Mouse (Mus musculus): ENCODE results near the gene Coa5. TPM values are rescaled to one million over a fixed set of nuclear protein-coding genes. Genes with fewer than 3 reads are reported as not detected.

The Coa5 gene
- total and polyA plus RNA-seq, 3 experiments: 31.4 to 34.5 TPM; not detected in 1

DNA sequence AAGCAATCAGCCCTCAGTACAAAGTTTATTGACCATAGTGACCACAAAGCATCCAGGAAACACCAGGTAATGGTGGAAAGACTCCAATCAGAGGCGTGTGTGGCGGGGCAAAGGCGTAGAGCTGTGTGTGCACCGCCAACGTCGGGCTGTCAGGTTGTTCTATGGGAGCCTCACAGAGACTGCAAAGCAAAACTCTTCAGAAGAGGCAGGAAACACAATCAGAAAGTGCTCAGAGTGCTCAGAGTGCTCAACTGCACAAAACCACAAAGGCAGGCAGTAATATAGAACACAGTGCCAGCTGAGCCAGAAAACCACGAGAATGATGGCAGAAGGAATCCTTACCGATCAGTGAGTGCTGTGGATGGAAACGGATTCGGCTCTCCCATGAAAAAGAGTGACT lies 43.3 kb upstream of the Coa5 start:
- no peak for DNase-seq (ENCODE audit: low read depth, low spot score)
- H3K27ac ChIP-seq (ENCODE audit: control insufficient read depth, low read depth, low read length): no peak overlapping the region
- TF ChIP-seq ZC3H11A (IDR thresholded peaks at IDR 0.05; ENCODE audit: low read depth, low read length): no peak
- TF ChIP-seq USF2 (IDR thresholded peaks at IDR 0.05; ENCODE audit: borderline replicate concordance in 1 of 2, insufficient read depth in 1 of 2, low read depth in 1 of 2, low read length in 2 of 2): no peak
- no peak for TF ChIP-seq GATA1 (IDR thresholded peaks at IDR 0.05; ENCODE audit: low read depth, low read length)
- TF ChIP-seq EP300 (IDR thresholded peaks at IDR 0.05; ENCODE audit: low read depth in 1 of 2, low read length in 2 of 2): no peak
- TF ChIP-seq MAX (IDR thresholded peaks at IDR 0.05; ENCODE audit: low read length): no peak
- no peak for TF ChIP-seq POLR2A (IDR thresholded peaks at IDR 0.05; ENCODE audit: control insufficient read depth in 1 of 2, insufficient read depth in 1 of 2, low read depth in 1 of 2, low read length in 2 of 2, poor library complexity in 1 of 2)
- TF ChIP-seq MXI1 (IDR thresholded peaks at IDR 0.05; ENCODE audit: low read depth, low read length): no peak
- no peak for TF ChIP-seq RAD21 (IDR thresholded peaks at IDR 0.05; ENCODE audit: low read depth, low read length)
- H3K79me2 ChIP-seq (ENCODE audit: control insufficient read depth, insufficient read depth, low read length, poor library complexity): no peaks in the 10 kb centered on the region
- H3K36me3 ChIP-seq (ENCODE audit: control insufficient read depth in 1 of 2, insufficient read depth in 2 of 2, low read length in 2 of 2): peaks cover 0 to 18% of the 10 kb centered on the region in 2 experiments; a peak in 2 of 4 replicates
- H3K27me3 ChIP-seq (ENCODE audit: control insufficient read depth in 1 of 2, insufficient read depth in 2 of 2, low read length in 2 of 2): no peaks in the 10 kb centered on the region
- peaks cover 7 to 18% of the 10 kb centered on the region in 2 experiments for H3K4me1 ChIP-seq (ENCODE audit: control insufficient read depth in 1 of 2, insufficient read depth in 2 of 2, low read length in 2 of 2)
- H3K4me3 ChIP-seq (ENCODE audit: control insufficient read depth in 1 of 2, insufficient read depth in 1 of 2, low read depth in 2 of 2, low read length in 2 of 2): no peak overlapping the region
- H3K9ac ChIP-seq (ENCODE audit: control insufficient read depth, low read depth, low read length, poor library complexity, severe bottlenecking): no peak overlapping the region
- no peaks in the 10 kb centered on the region for H3K9me3 ChIP-seq (replicated peaks; ENCODE audit: insufficient read depth, low read length)

DNA sequence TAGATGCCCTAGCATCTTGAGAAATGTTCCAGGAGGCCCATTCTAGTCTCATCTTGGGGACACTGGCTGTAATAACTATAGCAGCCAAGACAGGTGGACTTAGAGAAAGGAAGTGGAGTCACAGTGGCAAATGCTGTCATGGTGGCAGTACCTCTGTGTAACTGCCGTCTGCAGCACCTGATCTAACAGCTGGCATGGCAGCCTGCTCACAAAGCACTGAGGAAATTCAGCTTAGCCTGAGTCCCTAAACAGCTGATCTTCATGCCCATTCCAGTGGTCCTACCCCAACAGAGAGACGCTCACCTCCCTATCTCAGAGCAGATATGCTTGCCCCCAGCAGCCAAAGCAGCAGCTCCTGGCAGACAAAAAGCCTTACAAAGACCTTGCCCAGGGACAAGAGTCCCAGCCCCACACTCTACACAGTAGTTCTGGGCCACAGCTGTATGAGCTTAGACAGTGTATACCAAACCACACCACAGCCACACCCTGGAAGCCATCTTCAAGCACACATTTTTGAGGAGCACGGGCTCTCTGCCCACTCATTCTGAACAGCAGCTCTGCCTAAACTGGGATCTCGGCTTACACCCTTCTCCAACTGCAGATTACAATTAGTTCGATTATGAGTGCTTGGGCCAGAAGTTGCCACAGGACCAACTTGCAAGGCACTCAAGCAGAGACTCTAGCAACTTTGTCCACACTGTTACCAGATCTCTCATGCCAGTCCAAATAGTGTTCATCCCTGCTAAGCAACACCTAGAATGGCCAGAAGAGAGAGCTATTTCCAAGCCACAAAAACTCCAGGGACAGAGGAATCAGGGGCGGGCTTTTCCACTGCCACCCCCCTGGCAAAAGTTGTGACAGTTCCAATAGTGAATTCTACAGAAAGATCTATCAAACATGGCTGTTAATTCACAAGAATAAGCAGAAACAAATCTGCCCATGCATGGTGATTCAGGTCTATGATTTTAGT lies 41.6 kb upstream of the Coa5 start:
- Histone ChIP-seq H3K4me1 (ENCODE audit: control insufficient read depth in 1 of 2, insufficient read depth in 2 of 2, low read length in 2 of 2) (peaks cover 7 to 18% of the 10 kb centered on the region in 2 experiments), H3K79me2 (ENCODE audit: control insufficient read depth, insufficient read depth, low read length, poor library complexity) (no peaks in the 10 kb centered on the region), H3K9me3 (replicated peaks; ENCODE audit: insufficient read depth, low read length) (no peaks in the 10 kb centered on the region), H3K4me3 (ENCODE audit: control insufficient read depth in 1 of 2, insufficient read depth in 1 of 2, low read depth in 2 of 2, low read length in 2 of 2) (no peak overlapping the region), H3K9ac (ENCODE audit: control insufficient read depth, low read depth, low read length, poor library complexity, severe bottlenecking) (no peak overlapping the region), H3K27me3 (ENCODE audit: control insufficient read depth in 1 of 2, insufficient read depth in 2 of 2, low read length in 2 of 2) (no peaks in the 10 kb centered on the region), H3K36me3 (ENCODE audit: control insufficient read depth in 1 of 2, insufficient read depth in 2 of 2, low read length in 2 of 2) (peaks cover 0 to 13% of the 10 kb centered on the region in 2 experiments; a peak in 2 of 4 replicates), H3K27ac (ENCODE audit: control insufficient read depth, low read depth, low read length) (no peak overlapping the region)
- TF ChIP-seq BHLHE40 (IDR thresholded peaks at IDR 0.05; ENCODE audit: borderline replicate concordance, low read depth, low read length) (no peak), CTCF (IDR thresholded peaks at IDR 0.05 in 2 of 3, conservative IDR thresholded peaks at IDR 0.05 in 1 of 3; ENCODE audit: control insufficient read depth in 1 of 3, insufficient read depth in 1 of 3, low read depth in 2 of 3, low read length in 3 of 3, poor library complexity in 1 of 3, severe bottlenecking in 1 of 3) (peak in 1 of 3 experiments; percentile 39; a peak in 2 of 6 replicates), SMC3 (IDR thresholded peaks at IDR 0.05; ENCODE audit: low read depth, low read length) (peak; percentile 40), RAD21 (IDR thresholded peaks at IDR 0.05; ENCODE audit: low read depth, low read length) (peak; percentile 31)
- no peak for DNase-seq (ENCODE audit: low read depth, low spot score)

DNA sequence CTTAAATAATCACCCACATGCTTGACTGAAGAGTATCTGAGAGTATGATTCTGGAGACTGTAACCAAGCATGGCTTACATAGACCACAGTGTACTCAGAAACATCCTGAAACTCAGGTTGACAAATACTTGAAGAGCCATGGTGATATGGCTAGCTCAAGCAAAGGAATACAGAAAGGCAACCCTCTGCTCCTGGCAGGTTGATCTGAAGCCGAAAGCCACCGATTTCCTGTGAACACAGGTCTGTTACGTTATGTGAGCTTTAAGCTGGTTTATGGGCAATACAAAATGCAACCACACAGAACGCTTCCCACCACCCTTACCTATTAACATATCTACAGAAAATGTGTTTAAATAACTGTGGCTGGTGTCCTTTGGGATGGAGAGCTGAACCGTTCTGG lies 39.1 kb upstream of the Coa5 start:
- H3K27ac ChIP-seq (ENCODE audit: control insufficient read depth, low read depth, low read length): no peak overlapping the region
- H3K9ac ChIP-seq (ENCODE audit: control insufficient read depth, low read depth, low read length, poor library complexity, severe bottlenecking): no peak overlapping the region
- no peak for DNase-seq (ENCODE audit: low read depth, low spot score)
- H3K79me2 ChIP-seq (ENCODE audit: control insufficient read depth, insufficient read depth, low read length, poor library complexity): no peaks in the 10 kb centered on the region
- H3K4me3 ChIP-seq (ENCODE audit: control insufficient read depth in 1 of 2, insufficient read depth in 1 of 2, low read depth in 2 of 2, low read length in 2 of 2): no peak overlapping the region
- peaks cover 0 to 8% of the 10 kb centered on the region in 2 experiments; a peak in 2 of 4 replicates for H3K36me3 ChIP-seq (ENCODE audit: control insufficient read depth in 1 of 2, insufficient read depth in 2 of 2, low read length in 2 of 2)
- no peaks in the 10 kb centered on the region for H3K9me3 ChIP-seq (replicated peaks; ENCODE audit: insufficient read depth, low read length)
- H3K27me3 ChIP-seq (ENCODE audit: control insufficient read depth in 1 of 2, insufficient read depth in 2 of 2, low read length in 2 of 2): no peaks in the 10 kb centered on the region
- TF ChIP-seq NRF1 (IDR thresholded peaks at IDR 0.05; ENCODE audit: insufficient read depth, low read depth, low read length, poor library complexity, severe bottlenecking) (no peak), HCFC1 (IDR thresholded peaks at IDR 0.05; ENCODE audit: low read depth, low read length) (no peak), ZNF384 (IDR thresholded peaks at IDR 0.05; ENCODE audit: low read depth, low read length) (no peak), MAFK (IDR thresholded peaks at IDR 0.05; ENCODE audit: borderline replicate concordance, low read depth, low read length) (no peak), BHLHE40 (IDR thresholded peaks at IDR 0.05; ENCODE audit: borderline replicate concordance, low read depth, low read length) (no peak), MXI1 (IDR thresholded peaks at IDR 0.05; ENCODE audit: low read depth, low read length) (no peak), USF2 (IDR thresholded peaks at IDR 0.05; ENCODE audit: borderline replicate concordance in 1 of 2, insufficient read depth in 1 of 2, low read depth in 1 of 2, low read length in 2 of 2) (no peak), MYC (IDR thresholded peaks at IDR 0.05; ENCODE audit: low read depth, low read length) (no peak)
- peaks cover 8 to 18% of the 10 kb centered on the region in 2 experiments for H3K4me1 ChIP-seq (ENCODE audit: control insufficient read depth in 1 of 2, insufficient read depth in 2 of 2, low read length in 2 of 2)

Data from MEL (cell line).